Mouse (Mus musculus) CH12.LX (cell line): ENCODE measurements around the gene Fgf22. TPM values are rescaled to one million over a fixed set of nuclear protein-coding genes. Genes with fewer than 3 reads are reported as not detected.

Source experiments
- DNase-seq: peaks from one replicate; pipeline ENCODE4 v3.0.0-alpha.2; 2013; ENCODE audit errors: extremely low read depth
- H3K27ac ChIP-seq: 2 replicates; pipeline ENCODE4 v1.5.1; 2012; ENCODE audit warnings: low read depth, mild to moderate bottlenecking, control low read depth, moderate library complexity; ENCODE audit not compliant: insufficient read depth
- H3K27me3 ChIP-seq: replicated peaks from 2 replicates; pipeline ENCODE3; 2012; ENCODE audit warnings: inconsistent platforms
- H3K36me3 ChIP-seq, 2 experiments: replicated peaks in 1 of 2; 2 replicates each; pipeline versions ENCODE3 to v1.6.1; 2012; ENCODE audit warnings: inconsistent platforms in 1 of 2, low read length in 1 of 2, mild to moderate bottlenecking in 1 of 2, mixed read lengths in 1 of 2, moderate library complexity in 1 of 2; ENCODE audit not compliant: control insufficient read depth in 1 of 2, insufficient read depth in 1 of 2
- H3K4me1 ChIP-seq, 2 experiments: 2 replicates each; pipeline ENCODE4 v1.6.1; 2012; ENCODE audit warnings: inconsistent platforms in 1 of 2, moderate library complexity in 1 of 2; ENCODE audit not compliant: insufficient read depth in 2 of 2, control insufficient read depth in 1 of 2
- H3K4me2 ChIP-seq: 2 replicates; pipeline ENCODE4 v1.6.1; 2012; ENCODE audit warnings: low read depth, mild to moderate bottlenecking, control low read depth; ENCODE audit not compliant: poor library complexity, insufficient read depth, severe bottlenecking
- H3K4me3 ChIP-seq, 3 experiments: fragments of 150-350 bp in 1 of 3; sonication (generic) in 1 of 3; replicated peaks in 1 of 3; 2 replicates each; pipeline versions ENCODE3 to v1.5.1; 2011 to 2012; ENCODE audit warnings: low read depth in 2 of 3, low read length in 2 of 3, mild to moderate bottlenecking in 2 of 3, moderate library complexity in 2 of 3, control low read depth in 1 of 3, improper control_type of control experiment in 1 of 3, inconsistent platforms in 1 of 3, mixed read lengths in 1 of 3; ENCODE audit not compliant: poor library complexity in 1 of 3
- H3K79me2 ChIP-seq: replicated peaks from 2 replicates; pipeline ENCODE4 v1.6.1; 2012; ENCODE audit warnings: mild to moderate bottlenecking, moderate library complexity; ENCODE audit not compliant: control insufficient read depth, poor library complexity, insufficient read depth, severe bottlenecking; ENCODE audit errors: extremely low read depth
- H3K9ac ChIP-seq: 2 replicates; pipeline ENCODE4 v1.6.1; 2012; ENCODE audit warnings: low read depth, mild to moderate bottlenecking, control low read depth, moderate library complexity; ENCODE audit not compliant: insufficient read depth
- H3K9me3 ChIP-seq: replicated peaks from 2 replicates; pipeline ENCODE3; 2012; ENCODE audit warnings: low read length, inconsistent platforms, mixed read lengths
- BHLHE40 ChIP-seq: IDR thresholded peaks from 2 replicates; pipeline ENCODE4 v1.6.1; 2011; ENCODE audit warnings: mild to moderate bottlenecking, low read depth, low read length, improper control_type of control experiment
- CHD1 ChIP-seq: IDR thresholded peaks from 2 replicates; pipeline ENCODE4 v1.6.1; 2012; ENCODE audit warnings: low read depth, low read length, improper control_type of control experiment, inconsistent platforms
- CTCF ChIP-seq, 2 experiments: IDR thresholded peaks in 1 of 2; conservative IDR thresholded peaks in 1 of 2; 2 replicates each; pipeline ENCODE4 v1.5.1; 2011 to 2012; ENCODE audit warnings: low read depth in 2 of 2, low read length in 2 of 2, improper control_type of control experiment in 1 of 2, inconsistent platforms in 1 of 2, mild to moderate bottlenecking in 1 of 2, moderate library complexity in 1 of 2
- ELF1 ChIP-seq: IDR thresholded peaks from 2 replicates; pipeline ENCODE4 v1.6.1; 2014; ENCODE audit warnings: low read depth, mild to moderate bottlenecking, inconsistent platforms, low read length, improper control_type of control experiment
- EP300 ChIP-seq: IDR thresholded peaks from 2 replicates; pipeline ENCODE4 v1.6.1; 2011; ENCODE audit warnings: low read length, improper control_type of control experiment
- ETS1 ChIP-seq: conservative IDR thresholded peaks from 2 replicates; pipeline ENCODE4 v1.6.1; 2012; ENCODE audit warnings: low read depth, mild to moderate bottlenecking, inconsistent platforms, low read length, improper control_type of control experiment, moderate library complexity
- HCFC1 ChIP-seq: IDR thresholded peaks from 2 replicates; pipeline ENCODE4 v1.6.1; 2012; ENCODE audit warnings: low read depth, mild to moderate bottlenecking, inconsistent platforms, low read length, improper control_type of control experiment
- IRF4 ChIP-seq: IDR thresholded peaks from 2 replicates; pipeline ENCODE4 v1.6.1; 2014; ENCODE audit warnings: low read depth, mild to moderate bottlenecking, inconsistent platforms, low read length, improper control_type of control experiment
- JUND ChIP-seq: conservative IDR thresholded peaks from 2 replicates; pipeline ENCODE4 v1.6.1; 2011; ENCODE audit warnings: low read depth, low read length, improper control_type of control experiment
- MAFK ChIP-seq: IDR thresholded peaks from 2 replicates; pipeline ENCODE4 v1.6.1; 2011; ENCODE audit warnings: low read length, improper control_type of control experiment; ENCODE audit not compliant: insufficient replicate concordance
- MAX ChIP-seq: IDR thresholded peaks from 2 replicates; pipeline ENCODE4 v1.6.1; 2011; ENCODE audit warnings: low read length, improper control_type of control experiment
- MAZ ChIP-seq: IDR thresholded peaks from 2 replicates; pipeline ENCODE4 v1.6.1; 2012; ENCODE audit warnings: low read depth, mild to moderate bottlenecking, inconsistent platforms, low read length, improper control_type of control experiment, moderate library complexity
- MXI1 ChIP-seq: IDR thresholded peaks from 2 replicates; pipeline ENCODE4 v1.6.1; 2011; ENCODE audit warnings: mild to moderate bottlenecking, low read depth, low read length, improper control_type of control experiment
- MYC ChIP-seq: IDR thresholded peaks from 2 replicates; pipeline ENCODE4 v1.6.1; 2011; ENCODE audit warnings: low read depth, mild to moderate bottlenecking, improper control_type of control experiment, low read length
- NELFE ChIP-seq: IDR thresholded peaks from 2 replicates; pipeline ENCODE4 v1.6.1; 2011; ENCODE audit warnings: low read depth, low read length, improper control_type of control experiment
- NRF1 ChIP-seq: IDR thresholded peaks from 2 replicates; pipeline ENCODE4 v1.6.1; 2014; ENCODE audit warnings: low read depth, mild to moderate bottlenecking, inconsistent platforms, low read length, improper control_type of control experiment, moderate library complexity
- PAX5 ChIP-seq: IDR thresholded peaks from 2 replicates; pipeline ENCODE4 v1.6.1; 2012; ENCODE audit warnings: low read length, inconsistent platforms, mixed read lengths
- POLR2A ChIP-seq: IDR thresholded peaks from 2 replicates; pipeline ENCODE4 v1.6.1; 2011; ENCODE audit warnings: low read depth, mild to moderate bottlenecking, improper control_type of control experiment, low read length
- POLR2AphosphoS2 ChIP-seq: IDR thresholded peaks from 2 replicates; pipeline ENCODE4 v1.6.1; 2011; ENCODE audit warnings: low read depth, low read length, improper control_type of control experiment
- RCOR1 ChIP-seq: conservative IDR thresholded peaks from 2 replicates; pipeline ENCODE4 v1.6.1; 2012; ENCODE audit warnings: low read depth, mild to moderate bottlenecking, inconsistent platforms, low read length, improper control_type of control experiment
- SIN3A ChIP-seq: IDR thresholded peaks from 2 replicates; pipeline ENCODE4 v1.6.1; 2012; ENCODE audit warnings: low read length, improper control_type of control experiment, inconsistent platforms
- SMC3 ChIP-seq: IDR thresholded peaks from 2 replicates; pipeline ENCODE4 v1.6.1; 2011; ENCODE audit warnings: low read depth, low read length, improper control_type of control experiment
- TBP ChIP-seq: conservative IDR thresholded peaks from 2 replicates; pipeline ENCODE4 v1.6.1; 2011; ENCODE audit warnings: low read depth, low read length, improper control_type of control experiment
- TCF12 ChIP-seq: IDR thresholded peaks from 2 replicates; pipeline ENCODE4 v1.6.1; 2014; ENCODE audit warnings: low read depth, mild to moderate bottlenecking, inconsistent platforms, low read length, improper control_type of control experiment
- USF2 ChIP-seq: conservative IDR thresholded peaks from 2 replicates; pipeline ENCODE4 v1.6.1; 2011; ENCODE audit warnings: low read depth, low read length, improper control_type of control experiment
- ZKSCAN1 ChIP-seq: IDR thresholded peaks from 2 replicates; pipeline ENCODE4 v1.6.1; 2012; ENCODE audit warnings: low read depth, inconsistent platforms, low read length, improper control_type of control experiment, borderline replicate concordance
- dilution Hi-C: fragments of 300-500 bp; cut with MboI; formaldehyde crosslinking; loops from 2 replicates; pipeline ENCODE4 v1.14.3; 2020; ENCODE audit warnings: low sequenced_read_pairs; ENCODE audit not compliant: extremely low pct_unique_long_range_greater_than_20kb, extremely low pct_ligation_motif_present
- in situ Hi-C: fragments of 300-500 bp; cut with MboI; formaldehyde crosslinking; loops from 3 replicates; pipeline ENCODE4 v1.14.3; 2019; ENCODE audit warnings: low sequenced_read_pairs, low pct_ligation_motif_present, low pct_unique_long_range_greater_than_20kb, mixed read lengths
- polyA plus RNA-seq: library from polyadenylated mRNA; unstranded; fragments of >175 nt; gene quantifications from 2 replicates; pipeline ENCODE4 v1.2.1, GENCODE M21; 2012; ENCODE audit warnings: low read depth; ENCODE audit not compliant: insufficient read length
- total RNA-seq, 2 experiments: library from RNA; depleted of rRNA; stranded (reverse); fragments of 300-350 nt in 1 of 2; fragments of >200 nt in 1 of 2; gene quantifications; 2 replicates each; pipeline ENCODE4 v1.2.3; 2012 to 2014

The Fgf22 gene
- total and polyA plus RNA-seq, 3 experiments: not detected

DNA sequence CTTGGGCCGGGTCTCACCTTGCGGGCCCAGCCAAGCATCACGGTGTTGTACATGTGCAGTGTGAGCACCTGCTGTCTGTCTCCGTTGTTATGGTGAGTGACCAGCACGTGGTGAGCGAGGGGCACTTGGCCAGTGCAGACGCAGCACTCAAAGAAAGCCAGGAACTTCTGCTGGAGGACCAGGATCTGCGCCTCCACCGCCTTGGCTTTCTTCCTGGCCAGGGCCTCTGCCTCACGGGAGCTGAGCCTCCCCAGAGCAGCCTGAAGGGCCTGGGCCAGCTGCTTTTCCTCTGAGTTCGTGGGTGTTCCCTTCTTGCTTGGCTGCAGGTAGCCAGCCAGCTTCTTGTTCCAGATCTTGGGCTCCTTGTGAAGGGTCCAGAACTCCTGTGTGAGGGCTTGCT lies 11.7 kb upstream of the Fgf22 start:
- Histone ChIP-seq H3K9me3 (peaks cover 3% of the 10 kb centered on the region), H3K4me3 (no peak overlapping the region), H3K9ac (no peak overlapping the region), H3K27ac (no peak overlapping the region), H3K4me1 (peaks cover 8 to 22% of the 10 kb centered on the region in 2 experiments), H3K36me3 (peaks cover 62 to 70% of the 10 kb centered on the region in 2 experiments), H3K79me2 (peaks cover 8% of the 10 kb centered on the region), H3K27me3 (no peaks in the 10 kb centered on the region), H3K4me2 (no peak overlapping the region)
- DNase-seq: no peak
- TF ChIP-seq RCOR1 (no peak), ZKSCAN1 (no peak), MAZ (no peak), NRF1 (no peak), PAX5 (no peak), NELFE (no peak), ELF1 (no peak), POLR2AphosphoS2 (no peak), TCF12 (no peak), POLR2A (no peak), MAFK (no peak), TBP (no peak), MYC (no peak)
- in situ Hi-C loops: no loop called here
- dilution Hi-C loops: no loop called here

DNA sequence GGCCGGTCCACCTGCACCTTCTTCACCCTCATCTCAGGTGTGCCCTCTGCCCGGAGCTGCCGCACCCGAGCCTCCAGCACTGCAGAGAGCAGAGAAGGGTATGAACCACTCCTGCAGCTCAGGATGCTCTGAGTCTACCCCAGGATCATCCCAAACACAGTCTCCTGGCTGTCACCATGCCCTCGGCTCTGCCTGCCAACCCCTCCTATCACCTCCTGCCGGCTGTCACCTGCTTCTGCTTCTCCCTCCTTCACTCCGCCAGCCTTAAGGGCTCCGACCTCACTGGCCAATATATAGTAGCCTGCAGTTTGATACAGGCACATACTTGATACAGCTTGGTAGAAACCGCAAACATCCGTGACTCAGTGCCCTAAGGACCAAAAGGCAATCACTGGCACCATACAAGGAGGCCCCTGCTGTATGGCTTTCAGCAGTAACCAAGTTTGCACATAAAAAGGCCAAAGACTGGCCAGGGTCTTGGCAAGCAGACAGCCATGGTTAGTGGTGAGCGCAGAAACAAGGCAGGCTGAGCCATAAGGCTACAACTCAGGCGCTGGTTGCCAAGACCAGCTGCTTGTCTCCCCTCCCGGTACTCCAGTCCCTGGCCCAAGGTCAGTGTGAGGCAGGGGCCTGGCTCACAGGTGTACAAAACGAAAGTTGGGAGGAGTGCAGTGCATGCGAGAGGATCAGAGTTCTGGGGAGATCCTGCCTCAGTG lies 11.1 kb upstream of the Fgf22 start:
- H3K4me3 ChIP-seq: no peak overlapping the region
- no peak overlapping the region for H3K9ac ChIP-seq
- in situ Hi-C loops: no loop called here
- H3K4me2 ChIP-seq: no peak overlapping the region
- peaks cover 56 to 63% of the 10 kb centered on the region in 2 experiments for H3K36me3 ChIP-seq
- TF ChIP-seq MAFK (no peak), USF2 (no peak), JUND (no peak), MAZ (no peak), CTCF (conservative IDR thresholded peaks at IDR 0.05 in 1 of 2, IDR thresholded peaks at IDR 0.05 in 1 of 2; ENCODE audit: low read depth in 2 of 2, low read length in 2 of 2) (no peak), IRF4 (no peak), CHD1 (no peak), SMC3 (no peak), ELF1 (no peak), PAX5 (no peak), MYC (no peak), SIN3A (no peak), HCFC1 (no peak), MAX (no peak), ETS1 (no peak), RCOR1 (no peak), BHLHE40 (no peak), MXI1 (no peak), EP300 (no peak), TCF12 (no peak)
- H3K79me2 ChIP-seq: peaks cover 8% of the 10 kb centered on the region
- H3K4me1 ChIP-seq: peaks cover 8 to 28% of the 10 kb centered on the region in 2 experiments
- no peak overlapping the region for H3K27ac ChIP-seq
- H3K27me3 ChIP-seq: no peaks in the 10 kb centered on the region
- dilution Hi-C loops: no loop called here
- H3K9me3 ChIP-seq: no peaks in the 10 kb centered on the region
- DNase-seq: no peak
